In the genomic region with DNA sequence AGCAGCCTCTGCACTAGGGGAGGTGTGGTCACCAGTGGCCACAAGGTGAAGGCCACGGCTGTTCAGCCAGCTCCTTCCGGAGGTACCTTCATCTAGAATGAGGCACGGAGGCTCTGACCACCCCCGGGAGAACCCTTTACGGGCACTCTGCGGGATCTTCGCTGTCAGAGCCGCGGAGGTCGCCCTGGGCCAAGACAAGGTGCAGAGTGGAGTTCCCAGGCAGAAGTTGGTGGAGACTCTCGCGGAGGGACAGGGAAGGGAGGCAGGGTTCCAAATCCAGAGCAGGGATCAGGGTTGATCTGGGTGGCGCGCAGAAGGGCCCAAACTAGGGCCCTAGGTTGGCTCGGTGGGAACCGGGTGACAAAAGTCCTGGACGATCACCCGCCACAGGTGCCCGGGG, we compare ENCODE assay signal across 8 mouse cellular contexts. TPM values are rescaled to one million over a fixed set of nuclear protein-coding genes. Genes with fewer than 3 reads are reported as not detected.
DNase-seq lines count a peak whose midpoint lies in the region; ATAC-seq lines count a peak whose summit lies in the region.

No protein-coding gene starts in this region.

- H3K9ac ChIP-seq in kidney, embryonic 16.5 days (replicated peaks; ENCODE audit: low read length), result peak overlapping the region; percentile 68
- H3K9ac ChIP-seq in embryonic facial prominence, embryonic 14.5 days (ENCODE audit: low read depth, low read length), result peak overlapping the region; percentile 66
- peak overlapping the region; percentile 44 for H3K9ac ChIP-seq in intestine, embryonic 14.5 days (ENCODE audit: low read length)
- peak overlapping the region; percentile 41 for H3K9ac ChIP-seq in midbrain, embryonic 15.5 days

- H3K9me3 ChIP-seq in kidney, embryonic 16.5 days (ENCODE audit: low read length), result no peaks in the 10 kb centered on the region
- H3K9me3 ChIP-seq in embryonic facial prominence, embryonic 14.5 days (ENCODE audit: control insufficient read depth, low read length), result no peaks in the 10 kb centered on the region
- no peaks in the 10 kb centered on the region for H3K9me3 ChIP-seq in intestine, embryonic 14.5 days (ENCODE audit: control insufficient read depth, low read length)
- no peaks in the 10 kb centered on the region for H3K9me3 ChIP-seq in midbrain, embryonic 15.5 days

- DNase-seq in kidney, adult 18-20 months, result no peak
- no peak for DNase-seq in embryonic facial prominence, embryonic 14.5 days (ENCODE audit: low spot score)
- peak; percentile 60 for DNase-seq in intestine, embryonic 14.5 days (ENCODE audit: low spot score)
- DNase-seq in urinary bladder, postnatal 25 days (ENCODE audit: low spot score), result no peak
- DNase-seq in embryo, embryonic 9.5 days (ENCODE audit: extremely low spot score), result no peak
- no peak for DNase-seq in left cerebral cortex, postnatal 25 days (ENCODE audit: low spot score in 2 of 2)

- no peaks in the 10 kb centered on the region for H3K36me3 ChIP-seq in kidney, embryonic 16.5 days (ENCODE audit: insufficient read depth, low read length)
- H3K36me3 ChIP-seq in embryonic facial prominence, embryonic 14.5 days (ENCODE audit: control insufficient read depth, insufficient read depth, low read length), result no peaks in the 10 kb centered on the region
- no peaks in the 10 kb centered on the region for H3K36me3 ChIP-seq in intestine, embryonic 14.5 days (ENCODE audit: control insufficient read depth, insufficient read depth, low read length)
- no peaks in the 10 kb centered on the region for H3K36me3 ChIP-seq in midbrain, embryonic 15.5 days (replicated peaks)

- H3K27me3 ChIP-seq in kidney, embryonic 16.5 days (ENCODE audit: insufficient read depth, low read length), result peaks cover 67% of the 10 kb centered on the region
- H3K27me3 ChIP-seq in embryonic facial prominence, embryonic 14.5 days (replicated peaks; ENCODE audit: control insufficient read depth, insufficient read depth, low read length), result peaks cover 63% of the 10 kb centered on the region
- peaks cover 66% of the 10 kb centered on the region for H3K27me3 ChIP-seq in intestine, embryonic 14.5 days (replicated peaks; ENCODE audit: control insufficient read depth, insufficient read depth, low read length)
- H3K27me3 ChIP-seq in midbrain, embryonic 15.5 days (replicated peaks), result peaks cover 58% of the 10 kb centered on the region

- no peak overlapping the region for H3K27ac ChIP-seq in kidney, embryonic 16.5 days (ENCODE audit: low read length)
- no peak overlapping the region for H3K27ac ChIP-seq in embryonic facial prominence, embryonic 14.5 days (replicated peaks; ENCODE audit: low read depth, low read length)
- no peak overlapping the region for H3K27ac ChIP-seq in intestine, embryonic 14.5 days (ENCODE audit: low read depth)
- no peak overlapping the region for H3K27ac ChIP-seq in midbrain, embryonic 15.5 days

- intact Hi-C loops in left cerebral cortex, postnatal 25 days (cut with DNase I), result no loop called here

- ATAC-seq in kidney, embryonic 16.5 days (ENCODE audit: low FRiP score, low TSS enrichment), result peak; percentile 21; the same call in 1 of the 2 replicates
- ATAC-seq in embryonic facial prominence, embryonic 14.5 days (ENCODE audit: low read depth), result no peak
- ATAC-seq in intestine, embryonic 14.5 days (replicated peaks; ENCODE audit: low FRiP score, low TSS enrichment, low read depth), result no peak
- ATAC-seq in midbrain, embryonic 15.5 days (replicated peaks), result no peak

- peak overlapping the region; percentile 60 for H3K4me3 ChIP-seq in kidney, embryonic 16.5 days (ENCODE audit: low read length)
- peak overlapping the region; percentile 50 for H3K4me3 ChIP-seq in embryonic facial prominence, embryonic 14.5 days (ENCODE audit: low read depth, low read length)
- peak overlapping the region; percentile 45 for H3K4me3 ChIP-seq in intestine, embryonic 14.5 days (ENCODE audit: low read depth, low read length)
- H3K4me3 ChIP-seq in midbrain, embryonic 15.5 days, result peak overlapping the region; percentile 41

- WGBS in kidney, embryonic 16.5 days, result 0% methylated on average over 14 of the region's 19 CpGs
- 3% methylated on average over 12 of the region's 19 CpGs for WGBS in embryonic facial prominence, embryonic 14.5 days
- WGBS in intestine, embryonic 14.5 days, result 2% methylated on average over 17 of the region's 19 CpGs
- WGBS in midbrain, embryonic 15.5 days, result 4% methylated on average over 19 of the region's 19 CpGs

- peak overlapping the region; percentile 98 for H3K4me2 ChIP-seq in kidney, embryonic 16.5 days (replicated peaks; ENCODE audit: low read depth, low read length)
- peak overlapping the region; percentile 83 for H3K4me2 ChIP-seq in embryonic facial prominence, embryonic 14.5 days (ENCODE audit: low read depth, low read length)
- H3K4me2 ChIP-seq in intestine, embryonic 14.5 days (ENCODE audit: low read length), result peak overlapping the region; percentile 82
- peak overlapping the region; percentile 64 for H3K4me2 ChIP-seq in midbrain, embryonic 15.5 days

- peaks cover 20% of the 10 kb centered on the region for H3K4me1 ChIP-seq in kidney, embryonic 16.5 days (ENCODE audit: insufficient read depth, low read length)
- peaks cover 12% of the 10 kb centered on the region for H3K4me1 ChIP-seq in embryonic facial prominence, embryonic 14.5 days (ENCODE audit: control insufficient read depth, insufficient read depth, low read length)
- H3K4me1 ChIP-seq in intestine, embryonic 14.5 days (replicated peaks; ENCODE audit: control insufficient read depth, insufficient read depth, low read length), result no peaks in the 10 kb centered on the region
- H3K4me1 ChIP-seq in midbrain, embryonic 15.5 days, result peaks cover 20% of the 10 kb centered on the region

RNA-seq across cellular contexts. Expression of a gene that starts 0.5 kb away (rescaled TPM):
- polyA plus RNA-seq in kidney, embryonic 16.5 days (2015; fragmentation: Nextera tagmentation; extraction: Ambion mirVana), result 0.05 TPM in 2 replicates
- polyA plus RNA-seq in embryonic facial prominence, embryonic 14.5 days (2014; fragmentation: Nextera tagmentation; extraction: Ambion mirVana), result 0.17 and 0.46 TPM in 2 replicates
- not detected in 2 replicates for polyA plus RNA-seq in intestine, embryonic 14.5 days (2014; fragmentation: Nextera tagmentation; extraction: Ambion mirVana)
- 0.19 and 0.34 TPM in 2 replicates for polyA plus RNA-seq in midbrain, embryonic 15.5 days (2015; fragmentation: Nextera tagmentation; extraction: Ambion mirVana)
- total RNA-seq in left cerebral cortex, postnatal 25 days (2021), result 1 to 10 TPM; 6.7 to 7.6 TPM

RNA-seq across cellular contexts. Expression of a gene that starts 22.3 kb away (rescaled TPM):
- polyA plus RNA-seq in kidney, embryonic 16.5 days (2015; fragmentation: Nextera tagmentation; extraction: Ambion mirVana), result 39.4 and 43.7 TPM in 2 replicates
- 22.6 and 26.1 TPM in 2 replicates for polyA plus RNA-seq in embryonic facial prominence, embryonic 14.5 days (2014; fragmentation: Nextera tagmentation; extraction: Ambion mirVana)
- 35.7 and 37.5 TPM in 2 replicates for polyA plus RNA-seq in intestine, embryonic 14.5 days (2014; fragmentation: Nextera tagmentation; extraction: Ambion mirVana)
- polyA plus RNA-seq in midbrain, embryonic 15.5 days (2015; fragmentation: Nextera tagmentation; extraction: Ambion mirVana), result 32.2 and 33.5 TPM in 2 replicates
- total RNA-seq in left cerebral cortex, postnatal 25 days (2021), result 10 to 100 TPM; 24.4 to 24.7 TPM

RNA-seq across cellular contexts. Expression of a gene that starts 23.1 kb away (rescaled TPM):
- polyA plus RNA-seq in kidney, embryonic 16.5 days (2015; fragmentation: Nextera tagmentation; extraction: Ambion mirVana), result 1.4 and 2.3 TPM in 2 replicates
- 1.4 and 2.1 TPM in 2 replicates for polyA plus RNA-seq in embryonic facial prominence, embryonic 14.5 days (2014; fragmentation: Nextera tagmentation; extraction: Ambion mirVana)
- polyA plus RNA-seq in intestine, embryonic 14.5 days (2014; fragmentation: Nextera tagmentation; extraction: Ambion mirVana), result 1.2 and 2.0 TPM in 2 replicates
- polyA plus RNA-seq in midbrain, embryonic 15.5 days (2015; fragmentation: Nextera tagmentation; extraction: Ambion mirVana), result 14.0 and 15.0 TPM in 2 replicates
- 10 to 100 TPM; 18.6 to 20.1 TPM for total RNA-seq in left cerebral cortex, postnatal 25 days (2021)

RNA-seq across cellular contexts. Expression of a gene that starts 36.2 kb away (rescaled TPM):
- 81.9 and 82.7 TPM in 2 replicates for polyA plus RNA-seq in kidney, embryonic 16.5 days (2015; fragmentation: Nextera tagmentation; extraction: Ambion mirVana)
- polyA plus RNA-seq in embryonic facial prominence, embryonic 14.5 days (2014; fragmentation: Nextera tagmentation; extraction: Ambion mirVana), result 68.3 and 74.7 TPM in 2 replicates
- 73.5 and 78.4 TPM in 2 replicates for polyA plus RNA-seq in intestine, embryonic 14.5 days (2014; fragmentation: Nextera tagmentation; extraction: Ambion mirVana)
- polyA plus RNA-seq in midbrain, embryonic 15.5 days (2015; fragmentation: Nextera tagmentation; extraction: Ambion mirVana), result 73.5 and 79.0 TPM in 2 replicates
- 10 to 100 TPM; 37.5 to 38.2 TPM for total RNA-seq in left cerebral cortex, postnatal 25 days (2021)

RNA-seq across cellular contexts. Expression of a gene that starts 57.9 kb away (rescaled TPM):
- 16.3 and 19.7 TPM in 2 replicates for polyA plus RNA-seq in kidney, embryonic 16.5 days (2015; fragmentation: Nextera tagmentation; extraction: Ambion mirVana)
- 16.1 and 16.6 TPM in 2 replicates for polyA plus RNA-seq in embryonic facial prominence, embryonic 14.5 days (2014; fragmentation: Nextera tagmentation; extraction: Ambion mirVana)
- polyA plus RNA-seq in intestine, embryonic 14.5 days (2014; fragmentation: Nextera tagmentation; extraction: Ambion mirVana), result 14.0 and 16.6 TPM in 2 replicates
- 22.5 and 22.8 TPM in 2 replicates for polyA plus RNA-seq in midbrain, embryonic 15.5 days (2015; fragmentation: Nextera tagmentation; extraction: Ambion mirVana)
- total RNA-seq in left cerebral cortex, postnatal 25 days (2021), result 10 to 100 TPM; 28.4 to 30.8 TPM
